Mouse (Mus musculus) kidney, postnatal 0 days (tissue): ENCODE results near the gene Heph. TPM values are rescaled to one million over a fixed set of nuclear protein-coding genes. Genes with fewer than 3 reads are reported as not detected.
"Not testable (repeated sequence)": the region's sequence is repeated elsewhere in the genome, so short reads cannot be mapped to it uniquely, and the experiment has no call there.

Source experiments
- ATAC-seq: fragments of 200-750 bp; cut with Nextera tagmentation; replicated peaks from 2 replicates; pipeline ENCODE4 v1.8.0; 2017; ENCODE audit warnings: low read depth, moderate number of reproducible peaks, moderate TSS enrichment, moderate library complexity; ENCODE audit not compliant: low FRiP score
- DNase-seq: peaks from one replicate; pipeline ENCODE4 v3.0.0-alpha.2; 2016; ENCODE audit warnings: low spot score
- H3K27ac ChIP-seq: fragments of 300-500 bp; sonication (generic); 2 replicates; pipeline ENCODE4 v1.5.1; 2014; ENCODE audit warnings: mild to moderate bottlenecking
- H3K27me3 ChIP-seq: fragments of 300-500 bp; sonication (generic); 2 replicates; pipeline ENCODE4 v1.6.1; 2014; ENCODE audit warnings: low read length, mixed read lengths; ENCODE audit not compliant: insufficient read depth
- H3K36me3 ChIP-seq: fragments of 300-500 bp; sonication (generic); 2 replicates; pipeline ENCODE4 v1.6.1; 2014; ENCODE audit warnings: low read length, mixed read lengths; ENCODE audit not compliant: insufficient read depth
- H3K4me1 ChIP-seq: fragments of 300-500 bp; sonication (generic); replicated peaks from 2 replicates; pipeline ENCODE4 v1.6.1; 2014; ENCODE audit warnings: antibody characterized with exemption, low read length, mixed read lengths; ENCODE audit not compliant: insufficient read depth
- H3K4me2 ChIP-seq: fragments of 300-500 bp; sonication (generic); 2 replicates; pipeline ENCODE4 v1.6.1; 2014; ENCODE audit warnings: mild to moderate bottlenecking, low read length, moderate library complexity, mixed read lengths
- H3K4me3 ChIP-seq: fragments of 300-500 bp; sonication (generic); replicated peaks from 2 replicates; pipeline ENCODE4 v1.5.1; 2014; ENCODE audit warnings: low read depth, low read length
- H3K9ac ChIP-seq: fragments of 300-500 bp; sonication (generic); 2 replicates; pipeline ENCODE4 v1.6.1; 2014; ENCODE audit warnings: low read depth, low read length
- H3K9me3 ChIP-seq: fragments of 300-500 bp; sonication (generic); replicated peaks from 2 replicates; pipeline ENCODE4 v1.6.1; 2016; ENCODE audit warnings: low read length, inconsistent platforms, mixed read lengths
- CTCF ChIP-seq: IDR thresholded peaks from 2 replicates; pipeline ENCODE4 v1.5.1; 2016; ENCODE audit warnings: antibody characterized with exemption, low read depth, mild to moderate bottlenecking, moderate library complexity
- WGBS: fragments of 180-500 bp; shearing (Covaris S2); extraction: QIAGEN DNeasy Blood & Tissue Kit; methylation state at CpG from one replicate; pipeline ENCODE4 v1.1.7; 2014; 5-methylcytosine and 5-hydroxymethylcytosine counted together
- polyA plus RNA-seq: library from polyadenylated mRNA; unstranded; fragments of >200 nt; fragmentation: Nextera tagmentation; extraction: Ambion mirVana; gene quantifications from 2 replicates; pipeline ENCODE4 v1.2.1, GENCODE M21; 2015

Gene Heph
- polyA plus RNA-seq, result 21.7 and 24.1 TPM in 2 replicates

DNA sequence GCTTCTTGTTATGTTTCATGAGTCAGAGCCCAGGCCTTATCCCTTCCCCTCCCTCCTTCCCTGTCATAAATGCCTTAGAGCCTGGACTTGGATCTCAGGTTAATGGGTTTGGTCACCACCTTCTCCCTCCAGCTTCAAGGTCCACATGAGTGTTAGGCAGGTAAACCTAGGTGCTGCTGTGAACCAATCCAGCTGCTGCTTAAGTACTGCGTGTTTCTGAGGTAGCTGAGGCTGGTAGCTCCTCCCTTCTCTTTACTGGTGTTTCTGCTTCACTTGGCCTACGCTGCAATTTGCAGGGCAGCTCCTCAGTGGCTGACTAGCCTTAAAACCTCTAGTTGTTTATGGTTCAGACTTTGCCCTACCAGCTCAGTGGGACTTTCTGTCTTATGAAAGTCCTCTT, at the start of gene Heph:
Gene Heph, plus strand, starts transcription at position 211 of the 400 bp plus-strand sequence.
- H3K9me3 ChIP-seq, result no peaks in the 10 kb centered on the region
- no peaks in the 10 kb centered on the region for H3K36me3 ChIP-seq
- H3K4me2 ChIP-seq, result peak within 1 kb of the TSS; percentile 48
- H3K27me3 ChIP-seq, result no peaks in the 10 kb centered on the region
- no peak for TF ChIP-seq CTCF
- H3K4me1 ChIP-seq, result no peaks in the 10 kb centered on the region
- peak within 1 kb of the TSS; percentile 42 for H3K4me3 ChIP-seq
- 0 out of 2 replicates have a peak within 1 kb of the TSS, but pooled peaks have one; percentile 42 for H3K9ac ChIP-seq
- DNase-seq (peak; percentile 5), ATAC-seq (peak; percentile 93)
- 0 out of 2 replicates have a peak within 1 kb of the TSS, but pooled peaks have one; percentile 11 for H3K27ac ChIP-seq
- 39% methylated on average over 2 of the region's 2 CpGs for WGBS

DNA sequence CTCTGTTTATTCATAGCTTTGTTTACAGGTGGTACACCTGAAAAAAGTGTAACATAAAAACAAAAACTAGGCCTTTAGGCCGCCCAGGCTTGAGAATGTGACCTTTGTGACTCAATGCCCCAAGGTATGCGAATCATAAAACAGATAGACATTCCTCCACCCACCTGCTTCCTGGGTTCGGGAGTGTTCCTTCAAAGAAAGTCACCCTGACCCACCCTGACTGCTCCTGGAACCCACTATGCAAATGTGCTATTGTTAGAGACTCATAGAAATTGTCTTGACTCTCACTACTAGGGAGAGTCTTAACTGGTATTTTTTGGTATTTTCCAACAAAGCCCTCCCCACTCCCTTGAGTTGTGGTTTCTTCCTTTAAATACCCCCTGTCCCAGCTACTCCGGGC, 39.8 kb upstream of the Heph start:
- ATAC-seq, H3K9ac ChIP-seq, H3K4me1 ChIP-seq, H3K27ac ChIP-seq, H3K36me3 ChIP-seq, H3K4me2 ChIP-seq, H3K4me3 ChIP-seq, DNase-seq, H3K27me3 ChIP-seq, H3K9me3 ChIP-seq: not testable (repeated sequence)
- WGBS, result 74% methylated on average over 4 of the region's 4 CpGs

- WGBS, result 91% methylated on average over 1 of the region's 1 CpGs
- Histone ChIP-seq H3K27me3 (no peaks in the 10 kb centered on the region), H3K4me1 (no peaks in the 10 kb centered on the region), H3K4me3 (no peak overlapping the region), H3K36me3 (no peaks in the 10 kb centered on the region), H3K27ac (no peak overlapping the region), H3K9ac (no peak overlapping the region), H3K9me3 (no peaks in the 10 kb centered on the region), H3K4me2 (no peak overlapping the region)
- no peak for ATAC-seq
- no peak for TF ChIP-seq CTCF
- DNase-seq, result no peak
Measured at GRCm38 (mm10) chrX:96416970-96417369, 38.2 kb upstream of the Heph start.

GRCm38 (mm10) chrX:96417733-96418132, 37.4 kb upstream of the Heph start:
- H3K4me2 ChIP-seq, result no peak overlapping the region
- no peak for TF ChIP-seq CTCF
- H3K9ac ChIP-seq, result no peak overlapping the region
- no peaks in the 10 kb centered on the region for H3K36me3 ChIP-seq
- no peaks in the 10 kb centered on the region for H3K27me3 ChIP-seq
- H3K4me1 ChIP-seq, result no peaks in the 10 kb centered on the region
- no peak overlapping the region for H3K4me3 ChIP-seq
- 52% methylated on average over 1 of the region's 1 CpGs for WGBS
- no peak for ATAC-seq
- no peak for DNase-seq
- no peak overlapping the region for H3K27ac ChIP-seq
- H3K9me3 ChIP-seq, result no peaks in the 10 kb centered on the region

GRCm38 (mm10) chrX:96419383-96419782, 35.8 kb upstream of the Heph start:
- no peak overlapping the region for H3K4me2 ChIP-seq
- DNase-seq (no peak), ATAC-seq (no peak)
- no peak for TF ChIP-seq CTCF
- no peak overlapping the region for H3K4me3 ChIP-seq
- H3K27ac ChIP-seq, result no peak overlapping the region
- H3K9me3 ChIP-seq, result no peaks in the 10 kb centered on the region
- H3K27me3 ChIP-seq, result no peaks in the 10 kb centered on the region
- no peaks in the 10 kb centered on the region for H3K4me1 ChIP-seq
- H3K36me3 ChIP-seq, result no peaks in the 10 kb centered on the region
- H3K9ac ChIP-seq, result no peak overlapping the region

GRCm38 (mm10) chrX:96456201-96456963, 1.2 kb downstream of the Heph start, which contains the start of gene Hsf3:
Gene Hsf3, minus strand, starts transcription at chrX:96456294.
- ATAC-seq, result peak; percentile 81; the same call in 1 of the 2 replicates
- no peaks in the 10 kb centered on the region for H3K27me3 ChIP-seq
- peak within 1 kb of the TSS; percentile 48 for H3K4me2 ChIP-seq
- no peaks in the 10 kb centered on the region for H3K9me3 ChIP-seq
- peak within 1 kb of the TSS; percentile 42 for H3K4me3 ChIP-seq
- WGBS, result 25% methylated on average over 9 of the region's 9 CpGs
- peak within 1 kb of the TSS; percentile 42; the same call in 1 of the 2 replicates for H3K9ac ChIP-seq
- peak; percentile 74 for DNase-seq
- peak within 1 kb of the TSS; percentile 36; the same call in 1 of the 2 replicates for H3K27ac ChIP-seq
- no peaks in the 10 kb centered on the region for H3K36me3 ChIP-seq
- no peaks in the 10 kb centered on the region for H3K4me1 ChIP-seq
- no peak for TF ChIP-seq CTCF

DNA sequence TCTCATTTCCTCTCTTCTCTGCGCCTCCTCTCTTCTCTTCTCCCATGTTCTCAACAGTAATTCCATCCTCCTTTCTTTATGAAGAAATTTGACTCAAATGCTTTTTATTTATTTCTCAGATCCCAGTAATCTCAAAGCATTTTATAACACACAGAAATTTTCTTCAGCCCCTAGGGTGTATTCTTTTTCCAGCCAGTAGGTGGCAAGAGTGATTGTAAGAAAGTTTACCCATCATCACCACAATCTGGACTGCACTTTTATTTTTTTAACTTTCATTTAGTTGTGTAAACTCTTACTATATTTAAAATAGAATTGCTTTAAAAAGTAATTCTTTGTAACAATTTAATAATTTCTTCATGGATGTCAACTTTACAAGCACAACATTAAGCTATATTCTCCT, 46.4 kb downstream of the Heph start:
- peak; percentile 51 for TF ChIP-seq CTCF
- Histone ChIP-seq H3K4me2 (no peak overlapping the region), H3K9ac (no peak overlapping the region), H3K27me3 (no peaks in the 10 kb centered on the region), H3K27ac (no peak overlapping the region), H3K36me3 (no peaks in the 10 kb centered on the region), H3K4me3 (no peak overlapping the region), H3K4me1 (no peaks in the 10 kb centered on the region), H3K9me3 (no peaks in the 10 kb centered on the region)
- DNase-seq (peak; percentile 8), ATAC-seq (no peak)
- 53% methylated on average over 1 of the region's 1 CpGs for WGBS

Other genes with a start within 250 kb of the Heph start
- gene Vsig4, start 161.9 kb upstream of the Heph start, polyA plus RNA-seq, result not detected in 2 replicates
- gene Hsf3, start 935 bp downstream of the Heph start, polyA plus RNA-seq, result 0.17 and 0.29 TPM in 2 replicates